Mouse (Mus musculus) cerebral cortex, adult 2 months (tissue): Measurements from ENCODE around the gene Tshz2.

Experiments used
- WGBS: fragments of 180-500 bp; shearing (Covaris S2); methylation state at CpG from one replicate; pipeline ENCODE4 v1.1.7; 2018; 5-methylcytosine and 5-hydroxymethylcytosine counted together

Tshz2 gene

DNA sequence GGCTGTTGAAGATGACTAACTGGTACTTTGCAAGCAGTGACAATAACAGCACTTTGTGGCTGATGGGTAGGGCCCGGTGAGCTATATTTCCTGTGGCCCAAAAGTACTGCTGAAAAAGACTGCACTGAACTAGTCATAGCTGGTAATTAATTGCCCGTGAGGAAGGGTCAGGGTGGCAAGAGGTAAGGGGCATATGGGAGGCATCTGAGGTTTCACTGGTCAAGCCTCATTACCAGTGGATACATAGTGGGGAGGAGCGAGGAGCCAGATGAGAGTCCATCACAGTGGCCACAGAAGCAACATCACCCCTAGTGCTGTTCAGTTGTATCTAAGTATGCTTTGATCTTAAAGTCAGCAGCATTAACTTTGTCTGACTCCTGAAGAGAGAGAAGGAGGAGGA lies 2.7 kb upstream of the Tshz2 start:
- 93% methylated on average over 3 of the region's 3 CpGs for WGBS

DNA sequence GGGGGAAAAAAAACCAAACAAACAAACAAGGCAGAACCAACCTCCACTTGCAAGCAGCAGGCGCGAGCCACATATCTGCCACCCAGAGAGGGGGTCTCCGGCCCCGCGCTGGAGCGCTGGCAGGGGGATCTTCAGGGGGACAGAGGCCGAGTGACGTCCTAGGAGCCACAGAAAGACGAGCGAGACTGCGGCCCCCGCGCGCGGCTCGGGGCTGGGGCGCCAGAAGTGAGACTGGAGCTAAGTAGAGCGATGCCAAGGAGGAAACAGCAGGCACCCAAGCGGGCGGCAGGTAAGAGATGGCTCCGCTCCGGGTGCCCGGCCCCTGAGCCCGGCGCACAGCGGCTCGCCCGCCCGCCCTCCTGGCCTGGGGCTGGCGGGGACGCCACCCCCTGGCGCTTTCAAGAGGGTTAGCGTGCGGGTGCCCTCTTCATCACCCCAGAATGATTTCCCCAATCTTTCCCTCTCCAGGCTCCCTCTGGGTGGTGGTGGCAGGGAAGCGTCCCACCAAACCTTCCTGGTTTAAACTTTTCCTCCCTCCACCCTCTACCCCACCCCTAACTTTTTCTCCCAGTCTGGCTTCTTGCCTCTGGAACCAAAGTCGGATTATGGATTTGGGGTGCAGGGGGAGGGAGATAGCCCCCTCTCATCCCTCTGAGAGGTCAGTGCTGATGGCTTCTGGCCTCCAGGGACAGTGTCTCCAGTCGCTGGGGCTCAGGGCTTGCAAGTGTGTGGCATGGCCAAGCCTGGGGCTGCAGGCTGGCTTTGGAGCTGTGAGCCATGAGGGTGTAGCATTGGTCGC lies 877 bp downstream of the Tshz2 start:
- 2% methylated on average over 38 of the region's 38 CpGs for WGBS

DNA sequence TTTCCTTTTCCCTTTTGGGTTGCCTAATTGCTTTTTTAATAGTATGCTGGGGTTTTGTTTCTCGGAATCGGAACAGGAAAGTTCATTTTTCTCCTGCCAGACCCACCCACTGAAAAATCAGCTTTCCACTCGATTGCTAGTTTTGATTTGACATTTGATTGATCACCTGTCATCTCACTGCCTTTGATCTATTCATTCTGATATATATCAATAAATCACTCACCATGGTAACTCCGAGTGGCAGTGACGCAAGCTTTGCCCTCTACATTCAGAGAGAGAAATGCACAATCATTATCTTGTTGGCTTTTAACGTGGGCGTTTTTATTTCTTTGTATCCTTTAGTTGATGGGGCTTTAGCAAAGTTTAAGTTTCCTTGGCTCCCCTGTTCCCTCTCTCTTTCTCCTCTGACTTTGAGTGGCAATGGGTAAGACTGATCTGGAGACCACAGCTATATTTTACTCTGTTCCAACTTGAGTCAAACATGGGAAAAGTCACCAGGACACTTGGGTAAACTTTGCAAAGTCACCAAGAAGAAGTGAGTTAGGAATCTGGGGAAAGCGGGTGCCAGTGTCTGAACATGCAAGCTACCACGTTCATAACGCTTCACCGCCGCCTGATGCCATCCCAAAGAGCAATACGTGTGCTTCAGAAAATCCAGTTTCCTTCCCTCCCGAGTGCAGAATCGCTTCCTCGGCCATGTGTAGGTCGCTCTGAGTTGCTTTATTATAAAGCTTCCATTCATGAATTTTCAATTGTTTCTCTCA lies 2.0 kb downstream of the Tshz2 start:
- WGBS = 45% methylated on average over 17 of the region's 17 CpGs

DNA sequence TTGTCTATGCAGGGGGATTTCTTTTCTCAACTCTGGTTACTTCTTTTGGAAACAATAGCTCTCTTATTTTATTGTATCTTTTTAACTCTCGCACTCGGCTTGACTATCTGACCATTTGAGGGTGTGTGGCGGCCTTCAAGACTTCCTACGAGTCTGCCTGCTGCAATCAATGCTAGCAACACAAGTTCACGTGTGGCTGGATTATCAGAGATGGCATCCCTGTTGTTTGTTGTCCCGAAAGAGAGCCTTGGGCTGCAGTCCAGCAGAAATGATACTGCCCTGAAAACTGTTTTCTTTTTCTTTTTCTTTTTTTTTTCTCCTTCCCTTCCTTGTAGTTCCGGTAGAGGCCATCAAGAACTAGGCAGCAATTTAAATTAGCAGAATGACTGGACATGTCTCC lies 2.6 kb downstream of the Tshz2 start:
- 52% methylated on average over 7 of the region's 7 CpGs for WGBS

DNA sequence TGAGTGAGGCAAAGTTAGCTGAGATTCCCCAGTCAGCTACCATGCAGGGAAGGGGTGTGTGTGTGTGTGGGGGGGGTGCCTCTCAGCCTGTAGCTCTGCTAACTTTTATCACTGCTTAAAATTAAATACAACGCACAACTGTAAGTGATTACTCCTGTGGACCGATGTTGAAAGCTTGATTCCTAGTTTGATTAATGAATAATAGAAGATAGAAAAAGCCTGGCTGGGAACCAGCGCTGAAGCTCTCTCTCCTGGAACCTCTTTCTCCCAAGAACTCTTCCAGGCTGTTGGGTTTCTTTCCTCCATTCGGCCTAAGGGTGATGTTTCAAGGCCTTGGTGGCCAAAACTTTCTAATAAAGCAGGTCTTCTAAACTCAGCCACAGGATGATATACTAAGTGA lies 3.6 kb downstream of the Tshz2 start:
- WGBS = 72% methylated on average over 4 of the region's 4 CpGs

DNA sequence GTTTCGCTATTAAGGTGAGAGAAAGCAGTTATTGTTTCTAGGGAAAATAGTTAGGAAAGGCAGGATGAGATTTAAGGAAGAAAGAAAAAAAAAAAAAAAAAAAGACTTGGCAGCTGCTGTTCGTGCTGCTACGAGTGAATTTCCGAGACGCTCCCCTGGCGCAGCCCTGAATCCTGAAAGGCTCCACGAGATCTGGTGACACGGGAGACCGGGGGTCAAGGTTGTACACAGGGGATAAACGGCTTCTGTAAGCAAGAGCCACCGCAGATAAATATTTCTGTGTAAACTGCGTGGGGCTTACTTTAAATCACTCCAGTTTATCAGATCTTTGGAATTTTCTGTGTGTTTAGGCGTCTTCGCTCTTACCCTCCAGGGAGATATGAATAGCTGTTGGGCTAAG lies 8.7 kb downstream of the Tshz2 start:
- 31% methylated on average over 14 of the region's 14 CpGs for WGBS

DNA sequence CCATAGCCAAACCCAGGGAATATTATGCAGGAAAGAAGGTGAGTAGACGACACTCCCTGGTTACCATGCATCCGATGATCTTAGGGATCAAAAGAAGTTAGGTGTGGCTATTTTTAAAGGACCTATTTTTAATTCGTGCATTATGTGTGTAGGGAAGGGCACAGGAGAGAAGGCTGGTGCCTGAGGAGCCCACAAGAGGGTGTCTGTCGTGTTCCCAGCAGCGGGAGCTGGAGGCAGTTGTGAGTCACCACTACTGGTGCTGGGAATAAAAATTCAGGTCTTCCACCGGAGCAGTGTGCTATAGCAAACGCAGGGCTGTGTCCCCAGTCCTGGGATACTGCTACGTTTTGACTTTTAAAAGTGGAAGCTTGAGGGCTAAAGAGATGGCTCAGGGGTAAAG lies 9.6 kb downstream of the Tshz2 start:
- 73% methylated on average over 8 of the region's 8 CpGs for WGBS

DNA sequence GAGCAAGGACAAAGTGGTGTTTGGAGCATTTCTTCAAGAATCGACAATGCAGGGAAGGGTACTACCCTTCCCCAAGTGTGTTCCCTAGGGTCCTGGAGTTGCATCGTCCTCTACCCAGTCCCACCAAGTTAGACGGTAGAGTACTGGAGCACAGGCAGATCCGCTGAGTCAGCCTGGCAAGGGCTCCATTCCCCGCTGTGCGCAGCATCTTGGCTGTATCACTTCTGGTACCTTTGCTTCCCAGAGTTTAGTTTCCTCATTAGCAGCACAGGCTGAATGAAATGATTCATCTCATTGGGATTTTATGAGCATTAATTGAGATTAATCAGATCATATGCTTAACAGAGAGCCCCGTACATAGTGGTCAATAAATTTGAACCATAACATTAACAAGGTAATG lies 14.3 kb downstream of the Tshz2 start:
- 83% methylated on average over 7 of the region's 7 CpGs for WGBS

DNA sequence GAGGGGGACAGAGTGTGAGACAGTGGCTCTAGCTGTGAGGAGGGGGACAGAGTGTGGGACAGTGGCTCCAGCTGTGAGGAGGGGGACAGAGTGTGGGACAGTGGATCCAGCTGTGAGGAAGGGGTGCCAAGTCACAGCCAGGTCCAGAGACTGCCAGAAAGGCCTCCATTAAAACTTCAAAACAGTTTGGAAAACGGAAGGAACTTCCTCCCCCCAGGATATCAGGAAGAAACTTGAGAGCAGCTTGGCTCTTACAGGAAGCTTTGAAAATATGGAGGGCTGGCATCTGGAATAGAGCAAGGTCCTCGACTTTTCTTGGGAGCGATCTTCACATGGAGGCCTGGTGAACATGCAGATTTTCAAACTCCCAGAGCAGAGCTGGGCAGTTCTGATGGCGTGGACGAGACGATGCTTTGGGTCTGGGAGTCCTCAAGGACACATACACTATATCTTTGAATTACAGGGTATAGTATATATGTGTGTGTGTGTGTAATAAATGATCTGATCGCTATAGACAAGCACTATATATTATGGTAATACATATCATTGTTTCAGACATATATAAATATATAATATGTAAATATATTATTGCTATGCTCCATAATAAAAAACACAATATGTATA lies 16.6 kb downstream of the Tshz2 start:
- 68% methylated on average over 7 of the region's 7 CpGs for WGBS

DNA sequence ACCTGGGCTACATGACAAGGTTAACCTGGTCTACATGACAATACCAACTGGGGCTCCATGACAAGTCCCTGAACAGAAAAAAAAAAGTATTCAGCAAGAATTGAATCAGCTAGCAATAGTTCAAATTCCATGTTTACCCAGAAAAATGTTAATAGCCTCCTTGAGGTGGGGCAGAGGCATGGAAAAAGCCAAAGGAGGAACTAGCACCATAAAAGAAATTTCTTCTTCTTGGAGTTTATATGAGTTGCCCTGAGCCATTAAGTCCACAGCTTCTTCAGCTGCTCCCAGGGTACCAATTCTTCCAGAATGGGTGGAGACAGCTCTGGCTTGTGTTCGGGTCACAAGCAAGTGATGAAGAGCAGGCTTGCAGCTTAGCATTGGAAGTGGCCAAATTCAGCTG lies 20.5 kb downstream of the Tshz2 start:
- 97% methylated on average over 1 of the region's 1 CpGs for WGBS

- WGBS = 66% methylated on average over 8 of the region's 8 CpGs
These were observed 31.0 kb downstream of the Tshz2 start for GRCm38 (mm10) chr2:169663792-169664191.

- WGBS = 84% methylated on average over 7 of the region's 7 CpGs
These were observed 38.5 kb downstream of the Tshz2 start for GRCm38 (mm10) chr2:169671264-169671663.

DNA sequence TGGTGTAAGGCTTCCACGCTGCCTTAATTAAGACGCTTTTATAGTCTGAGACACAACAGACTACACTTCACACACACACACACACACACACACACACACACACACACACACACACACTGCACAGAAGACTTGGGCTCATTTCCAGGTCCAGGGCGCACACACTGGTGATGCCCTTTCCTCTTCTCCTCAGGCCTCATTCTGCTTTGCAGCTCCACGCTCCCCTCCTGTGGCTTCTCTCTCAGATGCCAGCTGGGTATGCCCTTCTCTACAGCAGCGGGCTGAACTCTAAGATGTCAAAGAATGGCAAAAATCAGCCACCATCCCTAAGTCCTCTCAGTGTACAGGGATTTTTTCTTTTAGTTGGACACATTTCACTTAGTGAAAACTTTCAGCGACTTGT lies 41.0 kb downstream of the Tshz2 start:
- WGBS = 66% methylated on average over 6 of the region's 6 CpGs

GRCm38 (mm10) chr2:169674209-169674608 lies 41.4 kb downstream of the Tshz2 start:
- 78% methylated on average over 5 of the region's 5 CpGs for WGBS

- 75% methylated on average over 7 of the region's 7 CpGs for WGBS
These were observed 46.5 kb downstream of the Tshz2 start for GRCm38 (mm10) chr2:169679264-169679663.

DNA sequence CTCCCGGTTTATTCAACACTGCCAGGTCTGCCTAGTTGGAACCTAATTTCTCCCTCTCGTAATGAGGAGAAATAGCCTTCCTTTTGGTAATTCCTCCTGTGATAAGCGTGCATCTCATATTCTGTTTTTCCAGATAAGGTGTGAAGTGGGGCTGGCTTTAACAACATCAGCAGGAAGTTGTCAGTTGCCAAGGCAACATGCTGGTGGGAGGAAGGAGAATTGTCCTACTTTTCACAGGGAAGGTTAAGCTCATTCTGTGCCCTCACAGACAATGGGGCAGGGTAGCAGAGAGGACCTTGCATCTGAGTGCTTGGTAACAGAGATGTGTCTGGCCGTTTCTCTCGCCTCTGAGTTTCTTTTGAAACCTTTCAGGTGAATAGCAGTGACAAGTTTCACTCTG lies 47.1 kb downstream of the Tshz2 start:
- WGBS = 57% methylated on average over 5 of the region's 5 CpGs

DNA sequence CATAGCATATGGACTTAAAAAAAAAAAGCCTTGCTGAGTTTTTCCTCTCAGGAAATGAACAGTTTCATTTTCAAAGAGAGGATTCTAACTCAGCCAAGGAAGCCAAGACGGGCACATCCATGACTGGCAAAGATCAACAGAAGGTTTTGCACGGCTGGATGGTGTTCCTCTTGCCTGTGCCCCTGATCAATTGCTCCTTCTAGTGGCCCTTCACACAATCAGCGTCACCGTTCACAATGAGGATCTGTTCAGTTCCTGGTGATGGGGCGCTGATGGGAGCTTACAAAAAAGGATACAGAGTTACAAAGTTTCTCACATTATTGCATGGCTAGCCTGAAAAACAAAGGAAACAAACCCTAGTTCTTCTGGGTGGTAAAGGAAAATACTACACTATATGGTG lies 52.4 kb downstream of the Tshz2 start:
- 53% methylated on average over 5 of the region's 5 CpGs for WGBS

- WGBS = 71% methylated on average over 7 of the region's 7 CpGs
These were observed 52.9 kb downstream of the Tshz2 start for GRCm38 (mm10) chr2:169685747-169686146.

DNA sequence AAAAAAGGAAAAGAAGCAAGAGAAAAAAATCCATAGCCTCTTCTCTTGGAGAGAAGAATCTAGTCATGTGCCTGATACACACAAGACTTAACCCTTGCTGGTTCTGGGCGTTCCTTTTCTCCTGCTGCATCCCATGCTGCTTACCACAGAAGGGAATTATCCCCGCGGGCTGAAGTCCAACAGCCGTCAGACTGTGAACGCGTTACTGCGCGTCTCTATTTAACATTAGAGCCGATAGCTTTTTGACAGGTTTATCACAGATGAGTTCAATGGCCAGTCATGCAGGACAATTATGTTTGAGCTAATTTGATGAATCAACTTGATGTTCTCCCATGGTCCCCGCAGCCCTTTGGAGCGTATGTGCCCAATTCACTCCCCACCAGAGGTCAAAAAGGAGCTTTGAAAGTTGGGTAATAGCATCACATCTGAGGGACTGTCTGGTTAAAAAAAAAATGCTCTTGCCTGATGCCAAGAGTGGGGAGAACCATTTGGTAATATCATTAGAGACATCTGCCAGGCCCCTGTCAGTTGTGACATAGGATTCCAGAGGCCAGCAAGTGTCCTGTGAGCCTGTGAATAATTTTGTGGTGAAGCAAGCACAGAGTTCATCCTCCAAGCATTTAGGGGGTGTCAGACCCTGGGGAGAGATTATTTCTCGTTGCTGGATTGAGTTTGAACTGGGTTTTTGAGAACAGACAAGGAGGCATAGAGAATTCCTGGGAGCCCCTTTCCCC lies 54.1 kb downstream of the Tshz2 start:
- WGBS = 89% methylated on average over 12 of the region's 12 CpGs

DNA sequence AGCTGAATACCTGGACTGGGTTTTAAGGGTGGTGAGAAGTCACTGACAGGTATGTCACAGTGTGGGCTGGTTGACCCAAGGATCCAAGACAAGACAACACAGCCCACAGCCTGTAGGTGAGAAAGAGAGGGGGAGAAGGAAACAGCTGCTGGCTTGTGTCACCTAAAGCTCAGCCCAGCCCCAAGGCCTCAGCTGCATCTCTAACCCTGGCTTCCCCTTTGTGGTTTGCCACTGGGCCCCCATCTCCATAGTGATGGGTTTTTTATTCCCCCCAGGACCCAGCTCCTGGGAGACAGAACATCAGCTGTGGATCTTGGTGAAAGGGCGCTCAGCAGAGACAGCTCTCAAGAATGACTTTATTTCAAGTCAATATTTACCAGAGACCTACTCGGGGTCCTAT lies 57.2 kb downstream of the Tshz2 start:
- WGBS = 94% methylated on average over 2 of the region's 2 CpGs

- WGBS = 94% methylated on average over 9 of the region's 9 CpGs
These were observed 61.7 kb downstream of the Tshz2 start for GRCm38 (mm10) chr2:169694494-169694893.

DNA sequence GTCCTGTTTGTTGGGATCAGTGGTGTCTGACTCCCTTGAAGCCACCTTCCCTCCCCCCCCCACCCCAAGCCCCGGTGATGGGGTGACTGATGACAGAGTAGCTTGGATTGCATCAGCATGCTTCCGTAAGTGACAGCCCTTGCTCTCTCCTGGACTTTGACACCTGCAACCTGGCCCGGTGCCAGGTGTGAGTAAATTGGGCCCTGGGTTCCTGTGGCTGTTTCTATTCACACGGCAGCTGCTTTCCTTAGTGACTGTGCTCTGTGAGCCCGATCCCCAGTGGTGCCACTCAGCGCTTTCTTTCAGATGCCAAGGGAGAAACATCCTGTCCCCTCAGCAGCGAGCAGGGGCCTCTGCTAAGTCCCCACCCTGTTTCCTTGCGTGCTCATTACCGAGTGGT lies 62.2 kb downstream of the Tshz2 start:
- 61% methylated on average over 9 of the region's 9 CpGs for WGBS
